Mouse (Mus musculus) forebrain, embryonic 11.5 days (tissue): ENCODE data around the gene Irs3. TPM values are rescaled to one million over a fixed set of nuclear protein-coding genes. Genes with fewer than 3 reads are reported as not detected.

Source experiments
- ATAC-seq: fragments of 200-750 bp; cut with Nextera tagmentation; replicated peaks from 2 replicates; pipeline ENCODE4 v1.8.0; 2017; ENCODE audit warnings: moderate TSS enrichment; ENCODE audit not compliant: low FRiP score
- DNase-seq: peaks from one replicate; pipeline ENCODE4 v3.0.0-alpha.2; 2017; ENCODE audit warnings: low spot score
- H3K27ac ChIP-seq: fragments of 300-500 bp; sonication (generic); 2 replicates; pipeline ENCODE4 v1.5.1; 2014; ENCODE audit warnings: low read depth, low read length
- H3K27me3 ChIP-seq: fragments of 300-500 bp; sonication (generic); 2 replicates; pipeline ENCODE4 v1.6.1; 2014; ENCODE audit warnings: mild to moderate bottlenecking, low read length, mixed read lengths; ENCODE audit not compliant: control insufficient read depth, insufficient read depth
- H3K36me3 ChIP-seq: fragments of 300-500 bp; sonication (generic); 2 replicates; pipeline ENCODE4 v1.6.1; 2014; ENCODE audit warnings: mild to moderate bottlenecking, low read length, moderate library complexity, mixed read lengths; ENCODE audit not compliant: control insufficient read depth, insufficient read depth
- H3K4me1 ChIP-seq: fragments of 300-500 bp; sonication (generic); replicated peaks from 2 replicates; pipeline ENCODE4 v1.6.1; 2014; ENCODE audit warnings: low read length, mixed read lengths; ENCODE audit not compliant: control insufficient read depth, insufficient read depth
- H3K4me2 ChIP-seq: fragments of 300-500 bp; sonication (generic); 2 replicates; pipeline ENCODE4 v1.6.1; 2014; ENCODE audit warnings: low read depth, mild to moderate bottlenecking, low read length, moderate library complexity, mixed read lengths; ENCODE audit not compliant: severe bottlenecking
- H3K4me3 ChIP-seq: fragments of 300-500 bp; sonication (generic); 2 replicates; pipeline ENCODE4 v1.5.1; 2014; ENCODE audit warnings: low read depth, low read length
- H3K9ac ChIP-seq: fragments of 300-500 bp; sonication (generic); 2 replicates; pipeline ENCODE4 v1.6.1; 2014; ENCODE audit warnings: low read length
- H3K9me3 ChIP-seq: fragments of 300-500 bp; sonication (generic); 2 replicates; pipeline ENCODE4 v1.6.1; 2016; ENCODE audit warnings: low read length, mixed read lengths; ENCODE audit not compliant: control insufficient read depth
- WGBS: fragments of 180-500 bp; shearing (Covaris S2); extraction: QIAGEN DNeasy Blood & Tissue Kit; methylation state at CpG from one replicate; pipeline ENCODE4 v1.1.7; 2014; 5-methylcytosine and 5-hydroxymethylcytosine counted together
- polyA plus RNA-seq: library from polyadenylated mRNA; unstranded; fragments of >200 nt; fragmentation: Nextera tagmentation; extraction: Ambion mirVana; gene quantifications from 2 replicates; pipeline ENCODE4 v1.2.1, GENCODE M21; 2014

Irs3 gene
- polyA plus RNA-seq, 1 experiment from 2014 or later, result 0.25 TPM

DNA sequence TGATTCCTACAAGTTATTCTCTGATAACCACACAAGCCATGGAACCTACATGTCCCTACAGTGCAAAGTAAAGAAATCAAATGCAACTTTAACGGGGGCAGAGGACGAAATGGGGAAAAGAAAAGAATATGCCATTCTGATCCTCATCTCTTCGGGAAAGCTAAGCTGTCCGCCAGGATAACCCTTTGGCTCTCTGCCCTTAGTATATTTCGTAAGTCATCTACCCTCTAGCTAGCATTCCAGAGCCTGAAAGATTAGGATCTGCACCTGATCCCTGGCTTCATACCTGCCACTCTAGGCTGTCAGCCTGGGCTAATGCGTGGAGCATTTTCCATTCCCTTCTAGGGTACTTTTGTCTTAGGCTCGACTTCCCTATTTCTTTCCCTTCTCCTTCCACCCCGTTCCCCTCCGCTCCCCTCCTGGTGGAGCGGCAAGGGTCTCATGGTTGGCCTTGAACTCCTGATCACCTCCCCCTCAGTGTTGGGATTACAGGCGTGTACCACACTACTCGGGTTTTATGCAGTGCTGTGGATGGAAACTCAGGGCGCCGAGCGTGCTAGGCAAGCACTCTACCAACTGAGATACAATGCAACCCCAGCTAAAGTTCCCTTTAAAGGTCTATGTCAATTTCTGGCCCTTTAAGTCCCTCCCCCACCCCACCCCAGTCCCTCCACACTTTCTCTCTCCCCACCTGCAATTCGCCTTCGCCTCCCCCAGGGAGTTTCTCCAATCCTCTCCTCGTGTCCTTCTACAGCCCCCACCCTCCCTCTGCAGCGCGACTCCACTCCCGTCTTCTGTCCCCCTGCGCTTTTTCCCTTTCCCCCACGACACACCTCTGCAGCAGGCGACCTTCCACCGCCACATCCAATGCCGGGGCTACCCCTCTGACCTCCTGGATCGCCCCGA, 38.1 kb upstream of the Irs3 start:
- WGBS, result 15% methylated on average over 28 of the region's 28 CpGs
- Histone ChIP-seq H3K27me3 (no peaks in the 10 kb centered on the region), H3K27ac (0 out of 2 replicates have a peak overlapping the region, but pooled peaks have one; percentile 46), H3K4me3 (peak overlapping the region; percentile 69), H3K36me3 (no peaks in the 10 kb centered on the region), H3K9ac (peak overlapping the region; percentile 75), H3K9me3 (no peaks in the 10 kb centered on the region), H3K4me2 (peak overlapping the region; percentile 89), H3K4me1 (peaks cover 8% of the 10 kb centered on the region; the same call in 1 of the 2 replicates)
- DNase-seq (no peak), ATAC-seq (peak; percentile 10; the same call in 1 of the 2 replicates)

DNA sequence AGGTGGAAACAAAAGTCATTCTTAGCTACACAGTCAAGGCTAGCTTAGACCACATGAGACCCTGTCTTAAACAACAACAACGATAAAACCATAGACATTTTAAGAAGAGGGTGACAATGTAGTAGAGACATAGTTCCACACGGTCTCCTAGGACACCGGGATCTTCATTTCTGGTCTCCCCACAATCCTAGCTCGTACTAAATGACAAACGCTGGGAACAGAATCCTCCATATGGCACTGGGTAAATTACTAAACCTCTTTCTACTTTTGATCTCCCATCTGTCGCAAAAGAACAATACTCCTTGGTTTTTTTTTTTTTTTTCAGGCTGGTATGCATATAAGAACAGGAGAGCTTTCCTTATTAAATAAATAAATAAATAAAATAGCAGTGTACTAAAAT, 37.0 kb upstream of the Irs3 start:
- Histone ChIP-seq H3K4me3 (no peak overlapping the region), H3K27ac (no peak overlapping the region), H3K36me3 (no peaks in the 10 kb centered on the region), H3K4me1 (peaks cover 8% of the 10 kb centered on the region; the same call in 1 of the 2 replicates), H3K27me3 (no peaks in the 10 kb centered on the region), H3K9me3 (no peaks in the 10 kb centered on the region), H3K4me2 (peak overlapping the region; percentile 22; the same call in 1 of the 2 replicates), H3K9ac (no peak overlapping the region)
- ATAC-seq (no peak), DNase-seq (no peak)
- 88% methylated on average over 6 of the region's 6 CpGs for WGBS

DNA sequence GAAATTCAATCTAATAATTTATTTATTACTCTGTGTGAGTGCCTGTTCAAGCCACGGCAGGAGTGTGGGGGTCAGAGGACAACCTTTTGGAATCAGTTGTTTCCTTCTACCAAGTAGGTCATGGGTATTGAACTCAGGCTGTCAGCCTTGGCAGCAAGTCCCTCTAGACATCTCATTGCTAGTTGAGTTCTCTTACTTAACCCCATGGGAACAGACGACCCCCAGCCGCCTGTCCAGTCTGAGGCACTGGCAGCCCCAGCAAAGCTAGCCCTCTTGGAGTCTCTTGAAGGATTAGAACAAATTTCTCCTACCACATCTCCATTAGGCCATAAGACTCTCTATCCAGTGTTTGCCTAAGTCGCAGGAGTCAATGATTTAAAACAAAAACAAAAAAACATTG, 34.2 kb upstream of the Irs3 start:
- Histone ChIP-seq H3K36me3 (no peaks in the 10 kb centered on the region; the same call in 1 of the 2 replicates), H3K27me3 (no peaks in the 10 kb centered on the region), H3K4me1 (peaks cover 8% of the 10 kb centered on the region; the same call in 1 of the 2 replicates), H3K9ac (no peak overlapping the region), H3K4me2 (no peak overlapping the region), H3K9me3 (no peaks in the 10 kb centered on the region), H3K4me3 (no peak overlapping the region), H3K27ac (no peak overlapping the region)
- ATAC-seq, result no peak
- 92% methylated on average over 4 of the region's 4 CpGs for WGBS
- no peak for DNase-seq

DNA sequence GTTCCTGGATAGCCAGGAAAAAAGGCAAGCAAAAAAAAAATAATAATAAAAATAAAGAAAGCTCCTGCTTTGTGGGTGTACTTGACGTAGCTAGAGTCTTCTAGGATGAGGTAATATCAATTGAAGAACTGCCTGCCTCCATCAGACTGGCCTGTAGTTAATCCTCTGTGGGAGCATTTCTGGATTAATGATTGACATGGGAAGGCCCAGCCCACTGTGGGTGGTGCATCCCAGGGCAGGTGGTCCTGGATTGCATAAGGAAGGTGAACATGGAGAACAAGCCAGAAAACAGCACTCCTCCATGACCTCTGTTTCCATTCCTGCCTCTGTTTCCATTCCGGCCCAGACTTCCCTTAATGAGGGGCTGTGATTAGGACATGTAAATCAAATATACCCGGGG, 33.2 kb upstream of the Irs3 start:
- Histone ChIP-seq H3K4me2 (no peak overlapping the region), H3K9ac (no peak overlapping the region), H3K27me3 (no peaks in the 10 kb centered on the region), H3K27ac (no peak overlapping the region), H3K4me1 (peaks cover 8% of the 10 kb centered on the region; the same call in 1 of the 2 replicates), H3K36me3 (no peaks in the 10 kb centered on the region; the same call in 1 of the 2 replicates), H3K4me3 (no peak overlapping the region), H3K9me3 (no peaks in the 10 kb centered on the region)
- WGBS, result 79% methylated on average over 3 of the region's 3 CpGs
- DNase-seq (no peak), ATAC-seq (no peak)

DNA sequence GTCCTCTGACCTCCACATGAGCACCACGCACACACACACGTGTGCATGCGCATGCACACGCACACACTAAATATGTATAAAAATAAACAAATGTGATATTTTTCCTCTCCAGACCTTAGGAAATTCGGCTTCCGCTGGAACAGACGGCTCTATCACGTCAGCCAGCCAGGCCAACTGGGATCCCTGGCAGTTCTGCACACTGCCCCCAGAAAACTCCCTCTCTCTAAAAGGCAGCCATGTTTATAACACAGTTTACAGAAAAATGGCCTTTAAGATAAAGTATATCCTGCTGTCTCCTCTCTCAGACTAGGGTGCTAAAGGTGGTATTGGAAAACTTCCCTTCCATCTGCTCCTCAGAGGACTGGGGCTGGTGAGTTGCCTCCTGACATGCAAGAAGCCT, 32.3 kb upstream of the Irs3 start:
- WGBS, result 93% methylated on average over 8 of the region's 8 CpGs
- no peak overlapping the region for H3K4me2 ChIP-seq
- ATAC-seq, result no peak
- DNase-seq, result no peak
- H3K4me3 ChIP-seq, result no peak overlapping the region
- peaks cover 6% of the 10 kb centered on the region; the same call in 1 of the 2 replicates for H3K4me1 ChIP-seq
- H3K9me3 ChIP-seq, result no peaks in the 10 kb centered on the region
- H3K27ac ChIP-seq, result no peak overlapping the region
- no peak overlapping the region for H3K9ac ChIP-seq
- no peaks in the 10 kb centered on the region; the same call in 1 of the 2 replicates for H3K36me3 ChIP-seq
- no peaks in the 10 kb centered on the region for H3K27me3 ChIP-seq

- H3K4me3 ChIP-seq, result no peak overlapping the region
- H3K4me2 ChIP-seq, result no peak overlapping the region
- H3K36me3 ChIP-seq, result no peaks in the 10 kb centered on the region; the same call in 1 of the 2 replicates
- no peak overlapping the region for H3K9ac ChIP-seq
- no peaks in the 10 kb centered on the region for H3K27me3 ChIP-seq
- 98% methylated on average over 8 of the region's 8 CpGs for WGBS
- 0 out of 2 replicates have a peak, but pooled peaks cover 2% of the 10 kb centered on the region for H3K4me1 ChIP-seq
- H3K27ac ChIP-seq, result no peak overlapping the region
- no peaks in the 10 kb centered on the region for H3K9me3 ChIP-seq
- ATAC-seq, result no peak
- DNase-seq, result no peak
Observed at GRCm38 (mm10) chr5:137674786-137675185, 29.3 kb upstream of the Irs3 start.

GRCm38 (mm10) chr5:137673015-137673414, 27.5 kb upstream of the Irs3 start:
- no peak overlapping the region for H3K9ac ChIP-seq
- no peaks in the 10 kb centered on the region for H3K9me3 ChIP-seq
- no peak overlapping the region for H3K4me2 ChIP-seq
- no peak overlapping the region for H3K4me3 ChIP-seq
- ATAC-seq (no peak), DNase-seq (no peak)
- WGBS, result 91% methylated on average over 6 of the region's 6 CpGs
- 0 out of 2 replicates have a peak, but pooled peaks cover 2% of the 10 kb centered on the region for H3K4me1 ChIP-seq
- H3K27me3 ChIP-seq, result no peaks in the 10 kb centered on the region
- no peaks in the 10 kb centered on the region; the same call in 1 of the 2 replicates for H3K36me3 ChIP-seq
- H3K27ac ChIP-seq, result no peak overlapping the region

DNA sequence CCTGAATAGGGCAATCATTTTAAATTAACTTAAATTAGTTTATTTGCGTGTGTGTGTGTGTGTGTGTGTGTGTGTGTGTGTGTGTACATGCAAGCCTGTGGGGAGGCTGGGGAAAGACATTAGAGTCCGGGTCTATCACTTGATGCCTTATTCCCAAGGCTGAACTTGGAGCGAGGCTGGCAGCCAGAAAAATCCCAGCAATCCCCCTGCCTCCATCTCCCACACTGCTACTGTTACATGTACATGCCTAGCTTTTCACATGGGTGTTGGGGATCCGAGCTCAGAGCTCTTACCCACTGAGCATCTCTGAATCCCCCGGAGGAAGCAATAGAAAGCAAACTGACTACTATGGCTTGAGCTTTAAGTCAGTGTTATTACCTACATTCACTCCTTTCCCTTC, 26.8 kb upstream of the Irs3 start:
- Histone ChIP-seq H3K27ac (no peak overlapping the region), H3K27me3 (no peaks in the 10 kb centered on the region), H3K4me1 (0 out of 2 replicates have a peak, but pooled peaks cover 2% of the 10 kb centered on the region), H3K4me2 (no peak overlapping the region), H3K4me3 (no peak overlapping the region), H3K9ac (no peak overlapping the region), H3K9me3 (no peaks in the 10 kb centered on the region), H3K36me3 (no peaks in the 10 kb centered on the region; the same call in 1 of the 2 replicates)
- no peak for ATAC-seq
- DNase-seq, result no peak
- 87% methylated on average over 5 of the region's 5 CpGs for WGBS
